Mouse (Mus musculus) intestine, embryonic 14.5 days (tissue): ENCODE measurements around the gene Foxp1. TPM values are rescaled to one million over a fixed set of nuclear protein-coding genes. Genes with fewer than 3 reads are reported as not detected.
A peak's percentile ranks its signal among the peaks of the same experiment; 100 is the strongest.

ENCODE experiments used
- ATAC-seq: fragments of 200-750 bp; cut with Nextera tagmentation; replicated peaks from 2 replicates; pipeline ENCODE4 v1.8.0; 2017; ENCODE audit warnings: low read depth, moderate number of reproducible peaks, moderate TSS enrichment, moderate library complexity; ENCODE audit not compliant: low FRiP score, low TSS enrichment
- DNase-seq: peaks from one replicate; pipeline ENCODE4 v3.0.0-alpha.2; 2018; ENCODE audit warnings: low spot score
- H3K27ac ChIP-seq: fragments of 300-500 bp; sonication (generic); 2 replicates; pipeline ENCODE4 v1.5.1; 2014; ENCODE audit warnings: low read depth, mild to moderate bottlenecking, control low read depth
- H3K27me3 ChIP-seq: fragments of 300-500 bp; sonication (generic); replicated peaks from 2 replicates; pipeline ENCODE4 v1.6.1; 2014; ENCODE audit warnings: low read length, control low read depth; ENCODE audit not compliant: control insufficient read depth, insufficient read depth
- H3K36me3 ChIP-seq: fragments of 300-500 bp; sonication (generic); 2 replicates; pipeline ENCODE4 v1.6.1; 2014; ENCODE audit warnings: low read length, control low read depth; ENCODE audit not compliant: control insufficient read depth, insufficient read depth
- H3K4me1 ChIP-seq: fragments of 300-500 bp; sonication (generic); replicated peaks from 2 replicates; pipeline ENCODE4 v1.6.1; 2014; ENCODE audit warnings: low read length, control low read depth, mixed read lengths; ENCODE audit not compliant: control insufficient read depth, insufficient read depth
- H3K4me2 ChIP-seq: fragments of 300-500 bp; sonication (generic); 2 replicates; pipeline ENCODE4 v1.6.1; 2014; ENCODE audit warnings: low read length
- H3K4me3 ChIP-seq: fragments of 300-500 bp; sonication (generic); 2 replicates; pipeline ENCODE4 v1.5.1; 2014; ENCODE audit warnings: low read depth, low read length, control low read depth, mixed read lengths
- H3K9ac ChIP-seq: fragments of 300-500 bp; sonication (generic); 2 replicates; pipeline ENCODE4 v1.6.1; 2014; ENCODE audit warnings: mild to moderate bottlenecking, low read length
- H3K9me3 ChIP-seq: fragments of 300-500 bp; sonication (generic); 2 replicates; pipeline ENCODE4 v1.6.1; 2016; ENCODE audit warnings: low read length, control low read depth; ENCODE audit not compliant: control insufficient read depth
- WGBS: fragments of 180-500 bp; shearing (Covaris S2); extraction: QIAGEN DNeasy Blood & Tissue Kit; methylation state at CpG from one replicate; pipeline ENCODE4 v1.1.7; 2014; 5-methylcytosine and 5-hydroxymethylcytosine counted together
- polyA plus RNA-seq: library from polyadenylated mRNA; unstranded; fragments of >200 nt; fragmentation: Nextera tagmentation; extraction: Ambion mirVana; gene quantifications from 2 replicates; pipeline ENCODE4 v1.2.1, GENCODE M21; 2014

Gene Foxp1
- polyA plus RNA-seq, 1 experiment from 2014 or later = 133 TPM

- WGBS = 21% methylated on average over 2 of the region's 2 CpGs
- H3K9me3 ChIP-seq = no peaks in the 10 kb centered on the region
These were observed 348.7 kb downstream of the Foxp1 start for GRCm38 (mm10) chr6:99173902-99174210.

GRCm38 (mm10) chr6:99173066-99173901 lies 349.2 kb downstream of the Foxp1 start:
- H3K4me3 ChIP-seq = peak overlapping the region; percentile 23
- H3K4me2 ChIP-seq = peak overlapping the region; percentile 40
- no peaks in the 10 kb centered on the region for H3K27me3 ChIP-seq
- H3K27ac ChIP-seq = peak overlapping the region; percentile 77
- H3K36me3 ChIP-seq = no peaks in the 10 kb centered on the region
- no peak overlapping the region; the same call in 1 of the 2 replicates for H3K9ac ChIP-seq
- 26% methylated on average over 14 of the region's 14 CpGs for WGBS
- peaks cover 31% of the 10 kb centered on the region for H3K4me1 ChIP-seq
- ATAC-seq (peak; percentile 37), DNase-seq (no peak)
- H3K9me3 ChIP-seq = no peaks in the 10 kb centered on the region

More at GRCm38 (mm10) chr6:99173902-99174210, 348.7 kb downstream of the Foxp1 start:
- peaks cover 31% of the 10 kb centered on the region for H3K4me1 ChIP-seq
- 0 out of 2 replicates have a peak overlapping the region, but pooled peaks have one; percentile 23 for H3K4me3 ChIP-seq
- ATAC-seq = no peak
- H3K27me3 ChIP-seq = no peaks in the 10 kb centered on the region
- DNase-seq = no peak
- H3K9ac ChIP-seq = no peak overlapping the region
- peak overlapping the region; percentile 77 for H3K27ac ChIP-seq
- no peaks in the 10 kb centered on the region for H3K36me3 ChIP-seq
- H3K4me2 ChIP-seq = peak overlapping the region; percentile 40

GRCm38 (mm10) chr6:99172589-99172986 lies 349.9 kb downstream of the Foxp1 start:
- ATAC-seq (no peak), DNase-seq (no peak)
- H3K4me2 ChIP-seq = peak overlapping the region; percentile 40
- peak overlapping the region; percentile 21; the same call in 1 of the 2 replicates for H3K9ac ChIP-seq
- H3K4me3 ChIP-seq = peak overlapping the region; percentile 23
- 55% methylated on average over 6 of the region's 6 CpGs for WGBS
- no peaks in the 10 kb centered on the region for H3K27me3 ChIP-seq
- no peaks in the 10 kb centered on the region for H3K9me3 ChIP-seq
- H3K36me3 ChIP-seq = no peaks in the 10 kb centered on the region
- peak overlapping the region; percentile 77 for H3K27ac ChIP-seq
- H3K4me1 ChIP-seq = peaks cover 31% of the 10 kb centered on the region

- peak overlapping the region; percentile 40 for H3K4me2 ChIP-seq
- DNase-seq (no peak), ATAC-seq (no peak)
- H3K9ac ChIP-seq = peak overlapping the region; percentile 21; the same call in 1 of the 2 replicates
- H3K9me3 ChIP-seq = no peaks in the 10 kb centered on the region
- H3K27me3 ChIP-seq = no peaks in the 10 kb centered on the region
- H3K36me3 ChIP-seq = no peaks in the 10 kb centered on the region
- WGBS = 58% methylated on average over 8 of the region's 8 CpGs
- peak overlapping the region; percentile 23 for H3K4me3 ChIP-seq
- H3K27ac ChIP-seq = peak overlapping the region; percentile 77
- peaks cover 34% of the 10 kb centered on the region for H3K4me1 ChIP-seq
These were observed 350.5 kb downstream of the Foxp1 start for GRCm38 (mm10) chr6:99171901-99172588.

GRCm38 (mm10) chr6:99171281-99171825 lies 351.2 kb downstream of the Foxp1 start:
- no peaks in the 10 kb centered on the region for H3K9me3 ChIP-seq
- no peak overlapping the region for H3K4me3 ChIP-seq
- no peaks in the 10 kb centered on the region for H3K27me3 ChIP-seq
- H3K4me1 ChIP-seq = peaks cover 36% of the 10 kb centered on the region
- H3K36me3 ChIP-seq = no peaks in the 10 kb centered on the region
- H3K27ac ChIP-seq = no peak overlapping the region
- no peak for ATAC-seq
- no peak overlapping the region for H3K9ac ChIP-seq
- WGBS = 69% methylated on average over 6 of the region's 6 CpGs
- no peak for DNase-seq
- peak overlapping the region; percentile 40 for H3K4me2 ChIP-seq

GRCm38 (mm10) chr6:99168727-99169126 lies 353.8 kb downstream of the Foxp1 start:
- H3K4me3 ChIP-seq = no peak overlapping the region
- ATAC-seq = peak; percentile 61; the same call in 1 of the 2 replicates
- H3K27me3 ChIP-seq = no peaks in the 10 kb centered on the region
- no peak overlapping the region for H3K9ac ChIP-seq
- no peak for DNase-seq
- H3K4me1 ChIP-seq = peaks cover 23% of the 10 kb centered on the region
- no peaks in the 10 kb centered on the region for H3K36me3 ChIP-seq
- 0 out of 2 replicates have a peak overlapping the region, but pooled peaks have one; percentile 36 for H3K27ac ChIP-seq
- no peak overlapping the region for H3K4me2 ChIP-seq
- WGBS = 71% methylated on average over 2 of the region's 2 CpGs
- H3K9me3 ChIP-seq = no peaks in the 10 kb centered on the region

- WGBS = 67% methylated on average over 8 of the region's 8 CpGs
- H3K27ac ChIP-seq = no peak overlapping the region
These were observed 355.5 kb downstream of the Foxp1 start for GRCm38 (mm10) chr6:99167001-99167400.

GRCm38 (mm10) chr6:99166169-99166568 lies 356.4 kb downstream of the Foxp1 start:
- H3K9ac ChIP-seq = no peak overlapping the region
- DNase-seq (no peak), ATAC-seq (no peak)
- no peaks in the 10 kb centered on the region for H3K36me3 ChIP-seq
- WGBS = 88% methylated on average over 4 of the region's 4 CpGs
- H3K4me2 ChIP-seq = no peak overlapping the region
- H3K4me3 ChIP-seq = no peak overlapping the region
- H3K27me3 ChIP-seq = no peaks in the 10 kb centered on the region
- H3K27ac ChIP-seq = no peak overlapping the region
- peaks cover 5% of the 10 kb centered on the region; the same call in 1 of the 2 replicates for H3K4me1 ChIP-seq
- no peaks in the 10 kb centered on the region for H3K9me3 ChIP-seq

More at GRCm38 (mm10) chr6:99167001-99167400, 355.5 kb downstream of the Foxp1 start:
- Histone ChIP-seq H3K36me3 (no peaks in the 10 kb centered on the region), H3K4me1 (peaks cover 6% of the 10 kb centered on the region), H3K4me3 (no peak overlapping the region), H3K27me3 (no peaks in the 10 kb centered on the region), H3K9me3 (no peaks in the 10 kb centered on the region), H3K4me2 (no peak overlapping the region), H3K9ac (no peak overlapping the region)
- DNase-seq (no peak), ATAC-seq (no peak)
